Mouse (Mus musculus): ENCODE measurements around the gene Foxn3. TPM values are rescaled to one million over a fixed set of nuclear protein-coding genes. Genes with fewer than 3 reads are reported as not detected.

Gene Foxn3
- polyA plus RNA-seq, 1 experiment, result 91.0 TPM

DNA sequence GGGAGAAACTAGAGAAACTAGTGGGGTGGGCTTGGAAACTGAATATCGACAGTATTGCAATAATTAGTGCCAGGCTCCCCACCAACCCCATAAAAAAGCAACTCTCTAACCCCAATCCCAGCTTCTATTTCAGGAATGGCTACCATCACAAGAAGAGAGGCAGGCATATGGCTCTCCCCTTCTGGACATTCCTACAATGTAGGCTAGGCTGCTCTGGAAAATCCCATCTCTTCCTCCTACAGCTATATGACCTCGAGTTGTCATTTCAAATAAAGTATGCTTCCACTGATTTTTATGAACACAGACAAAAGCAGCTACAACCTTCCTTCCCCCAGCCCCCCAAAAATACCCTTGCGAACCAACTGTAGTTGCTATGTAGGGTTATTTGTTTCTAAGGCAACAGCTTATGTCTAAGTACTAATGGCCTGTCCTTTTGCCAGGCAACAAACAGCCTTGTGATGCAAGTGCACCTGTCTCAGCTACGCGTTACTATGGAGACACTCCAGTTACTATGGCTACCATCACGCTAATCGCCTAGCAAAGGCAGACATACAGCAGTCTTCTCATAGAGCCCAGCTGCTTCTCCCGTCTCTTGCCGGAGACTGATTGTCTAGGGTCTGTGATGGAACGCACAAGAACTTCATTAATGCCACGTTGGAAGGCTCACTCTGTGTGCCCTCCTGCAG, 223.6 kb downstream of the Foxn3 start:
- no peak for TF ChIP-seq CTCF (IDR thresholded peaks at IDR 0.05; ENCODE audit: insufficient read depth, low read depth, low read length)
- TF ChIP-seq POLR2A (IDR thresholded peaks at IDR 0.05; ENCODE audit: insufficient read depth, low read depth, low read length), result no peak
- H3K4me1 ChIP-seq (ENCODE audit: control insufficient read depth, insufficient read depth, low read length), result peaks cover 21% of the 10 kb centered on the region
- peak overlapping the region; percentile 63 for H3K27ac ChIP-seq (ENCODE audit: insufficient read depth, low read depth, low read length)
- no peak overlapping the region for H3K4me3 ChIP-seq (ENCODE audit: insufficient read depth, low read depth, low read length)
- WGBS, result 27% methylated on average over 11 of the region's 11 CpGs

DNA sequence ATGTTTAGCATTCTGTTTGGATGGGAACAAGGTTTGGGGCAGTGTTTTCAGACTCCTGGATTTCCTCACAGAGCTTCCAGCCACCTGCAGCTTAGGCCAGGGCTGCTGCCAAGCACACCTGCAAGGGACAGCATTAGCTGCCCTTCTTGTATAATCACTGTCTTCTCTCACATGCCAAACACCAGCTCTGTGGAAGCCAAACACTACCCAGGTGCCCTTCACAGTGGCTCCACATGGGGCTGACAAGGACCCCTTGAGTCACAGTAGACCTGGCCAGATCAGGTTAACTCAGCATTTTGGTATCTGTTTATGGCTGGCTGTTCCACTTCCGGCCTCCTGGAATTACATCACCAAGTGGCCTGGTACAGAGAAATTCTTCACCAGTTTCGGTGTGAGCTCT, 224.6 kb downstream of the Foxn3 start:
- H3K4me1 ChIP-seq (ENCODE audit: control insufficient read depth, insufficient read depth, low read length), result peaks cover 22% of the 10 kb centered on the region
- no peak overlapping the region for H3K4me3 ChIP-seq (ENCODE audit: insufficient read depth, low read depth, low read length)
- 80% methylated on average over 2 of the region's 2 CpGs for WGBS
- TF ChIP-seq CTCF (IDR thresholded peaks at IDR 0.05; ENCODE audit: insufficient read depth, low read depth, low read length) (no peak), POLR2A (IDR thresholded peaks at IDR 0.05; ENCODE audit: insufficient read depth, low read depth, low read length) (no peak)
- no peak overlapping the region for H3K27ac ChIP-seq (ENCODE audit: insufficient read depth, low read depth, low read length)

GRCm38 (mm10) chr12:99337171-99337435, 226.3 kb downstream of the Foxn3 start:
- H3K27ac ChIP-seq (ENCODE audit: insufficient read depth, low read depth, low read length), result no peak overlapping the region
- H3K4me3 ChIP-seq (ENCODE audit: insufficient read depth, low read depth, low read length), result no peak overlapping the region
- 93% methylated on average over 3 of the region's 3 CpGs for WGBS
- no peak for TF ChIP-seq POLR2A (IDR thresholded peaks at IDR 0.05; ENCODE audit: insufficient read depth, low read depth, low read length)
- no peak for TF ChIP-seq CTCF (IDR thresholded peaks at IDR 0.05; ENCODE audit: insufficient read depth, low read depth, low read length)
- peaks cover 23% of the 10 kb centered on the region for H3K4me1 ChIP-seq (ENCODE audit: control insufficient read depth, insufficient read depth, low read length)

DNA sequence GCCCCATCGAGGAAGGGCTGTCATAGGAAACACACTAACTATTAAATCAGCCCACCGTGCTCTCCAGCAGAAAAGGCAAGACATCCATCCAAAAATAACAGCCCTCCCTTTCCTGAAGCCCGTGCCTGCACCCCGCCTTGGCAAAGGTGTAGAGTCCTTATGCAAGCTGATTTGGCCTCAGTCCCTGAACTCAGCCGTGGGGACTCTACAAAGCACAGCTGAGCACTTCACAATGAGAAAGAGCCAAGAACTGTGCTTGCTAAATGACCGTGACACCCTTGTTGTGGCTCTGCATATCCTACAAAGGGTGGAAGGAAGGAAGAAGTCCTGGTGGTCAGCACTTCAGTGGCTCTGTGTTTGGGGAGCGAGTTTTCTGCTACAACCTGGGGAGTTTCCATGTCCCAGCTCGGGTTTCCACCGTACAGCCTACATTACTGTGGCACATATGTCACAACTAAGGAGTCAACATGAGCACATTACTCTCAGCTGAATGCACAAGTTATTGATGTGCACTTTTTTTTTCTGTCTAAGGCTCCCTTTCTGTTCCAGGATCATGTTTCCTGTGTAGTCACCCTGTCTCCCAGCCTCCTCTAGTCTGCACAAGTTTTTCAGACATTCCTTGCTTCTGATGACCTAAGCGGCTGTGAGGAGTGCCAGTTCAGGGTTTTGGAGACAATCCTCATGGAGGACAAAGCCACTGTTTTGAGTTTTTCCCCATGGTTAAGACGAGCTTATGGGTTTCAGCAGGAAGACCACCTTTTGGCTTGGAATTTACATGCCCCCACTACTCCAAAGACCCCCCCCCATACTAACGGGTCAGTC, 226.8 kb downstream of the Foxn3 start:
- no peak for TF ChIP-seq CTCF (IDR thresholded peaks at IDR 0.05; ENCODE audit: insufficient read depth, low read depth, low read length)
- TF ChIP-seq POLR2A (IDR thresholded peaks at IDR 0.05; ENCODE audit: insufficient read depth, low read depth, low read length), result no peak
- Histone ChIP-seq H3K4me3 (ENCODE audit: insufficient read depth, low read depth, low read length) (no peak overlapping the region), H3K4me1 (ENCODE audit: control insufficient read depth, insufficient read depth, low read length) (peaks cover 23% of the 10 kb centered on the region), H3K27ac (ENCODE audit: insufficient read depth, low read depth, low read length) (no peak overlapping the region)
- 55% methylated on average over 12 of the region's 12 CpGs for WGBS

DNA sequence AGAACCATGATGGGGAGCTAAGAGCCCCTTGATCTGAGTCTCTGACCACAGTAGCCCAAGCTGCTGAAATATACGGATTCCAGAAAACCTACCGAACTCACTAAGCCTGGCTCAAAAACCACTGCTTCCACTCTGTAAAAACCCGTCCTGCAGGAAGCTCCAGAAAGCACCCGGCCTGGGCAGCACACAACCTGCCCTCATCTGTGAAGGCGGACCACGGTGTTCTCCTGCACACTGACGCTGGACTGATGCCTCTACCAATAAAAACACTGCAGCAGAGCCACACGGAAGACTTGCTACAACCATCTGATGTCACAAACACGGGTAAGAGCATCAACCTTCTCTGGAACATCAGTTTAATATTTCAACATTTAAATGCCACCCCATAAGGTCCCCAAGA, 227.8 kb downstream of the Foxn3 start:
- WGBS, result 88% methylated on average over 9 of the region's 9 CpGs
- H3K4me1 ChIP-seq (ENCODE audit: control insufficient read depth, insufficient read depth, low read length), result peaks cover 24% of the 10 kb centered on the region
- TF ChIP-seq CTCF (IDR thresholded peaks at IDR 0.05; ENCODE audit: insufficient read depth, low read depth, low read length), result no peak
- no peak overlapping the region for H3K27ac ChIP-seq (ENCODE audit: insufficient read depth, low read depth, low read length)
- H3K4me3 ChIP-seq (ENCODE audit: insufficient read depth, low read depth, low read length), result no peak overlapping the region

DNA sequence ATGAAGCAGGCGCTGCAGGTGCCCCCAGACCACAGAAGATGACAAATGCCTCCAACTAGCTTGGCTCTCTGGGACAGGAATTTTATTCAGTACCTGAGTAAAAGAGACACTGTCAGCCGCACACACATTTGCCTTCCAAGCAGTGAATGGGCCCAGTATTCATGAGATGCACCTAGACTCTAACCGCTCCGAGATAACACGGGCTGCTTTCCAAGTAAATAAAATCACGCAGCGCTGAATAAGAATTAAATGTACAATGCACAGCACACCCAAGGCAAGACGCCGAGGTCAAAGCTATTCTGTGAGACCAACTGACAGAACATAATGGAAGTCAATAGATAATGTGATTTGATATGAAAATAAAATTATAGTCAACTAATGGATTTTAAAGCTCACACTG, 229.4 kb downstream of the Foxn3 start:
- Histone ChIP-seq H3K4me1 (ENCODE audit: control insufficient read depth, insufficient read depth, low read length) (peaks cover 32% of the 10 kb centered on the region), H3K27ac (ENCODE audit: insufficient read depth, low read depth, low read length) (no peak overlapping the region), H3K4me3 (ENCODE audit: insufficient read depth, low read depth, low read length) (no peak overlapping the region)
- TF ChIP-seq CTCF (IDR thresholded peaks at IDR 0.05; ENCODE audit: insufficient read depth, low read depth, low read length) (no peak), POLR2A (IDR thresholded peaks at IDR 0.05; ENCODE audit: insufficient read depth, low read depth, low read length) (no peak)
- 63% methylated on average over 9 of the region's 9 CpGs for WGBS

DNA sequence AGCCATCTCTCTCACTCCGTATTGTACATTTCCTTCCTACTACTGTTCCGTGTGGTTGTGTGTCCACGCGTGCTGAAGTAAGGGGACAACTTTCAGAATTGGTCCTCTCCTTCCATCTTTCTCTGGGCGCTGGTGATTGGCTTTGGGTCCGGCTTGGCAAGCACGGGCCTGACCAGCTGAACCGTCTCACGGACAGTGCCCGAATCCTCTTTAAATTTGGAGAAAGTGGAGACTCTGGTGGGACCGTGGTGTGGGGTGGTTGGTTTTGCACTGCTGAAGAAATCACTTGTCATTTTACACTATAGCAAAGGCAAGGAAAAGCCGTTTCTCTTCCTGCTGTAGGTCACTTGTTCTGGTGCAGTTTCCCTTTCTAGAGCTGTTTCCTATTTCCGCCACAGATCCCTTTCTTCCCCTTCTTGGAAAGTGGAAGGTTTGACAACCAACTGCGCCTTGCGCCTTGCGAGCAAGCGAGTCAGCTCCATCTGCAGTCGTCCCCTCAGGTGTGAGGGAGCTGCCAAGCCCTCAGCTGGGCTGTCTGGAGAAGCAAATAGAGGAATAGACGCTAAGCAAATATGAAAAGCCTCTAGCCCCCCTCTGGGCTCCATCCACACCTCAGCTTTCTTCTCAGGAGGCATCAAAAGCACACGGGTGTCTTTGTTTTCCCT, 229.9 kb downstream of the Foxn3 start:
- whole genome bisulfite sequencing, result 85% methylated on average over 20 of the region's 20 CpGs
- no peak for TF ChIP-seq CTCF (IDR thresholded peaks at IDR 0.05; ENCODE audit: insufficient read depth, low read depth, low read length)
- no peak for TF ChIP-seq POLR2A (IDR thresholded peaks at IDR 0.05; ENCODE audit: insufficient read depth, low read depth, low read length)
- H3K4me3 ChIP-seq (ENCODE audit: insufficient read depth, low read depth, low read length), result no peak overlapping the region
- peaks cover 30% of the 10 kb centered on the region for H3K4me1 ChIP-seq (ENCODE audit: control insufficient read depth, insufficient read depth, low read length)
- no peak overlapping the region for H3K27ac ChIP-seq (ENCODE audit: insufficient read depth, low read depth, low read length)

DNA sequence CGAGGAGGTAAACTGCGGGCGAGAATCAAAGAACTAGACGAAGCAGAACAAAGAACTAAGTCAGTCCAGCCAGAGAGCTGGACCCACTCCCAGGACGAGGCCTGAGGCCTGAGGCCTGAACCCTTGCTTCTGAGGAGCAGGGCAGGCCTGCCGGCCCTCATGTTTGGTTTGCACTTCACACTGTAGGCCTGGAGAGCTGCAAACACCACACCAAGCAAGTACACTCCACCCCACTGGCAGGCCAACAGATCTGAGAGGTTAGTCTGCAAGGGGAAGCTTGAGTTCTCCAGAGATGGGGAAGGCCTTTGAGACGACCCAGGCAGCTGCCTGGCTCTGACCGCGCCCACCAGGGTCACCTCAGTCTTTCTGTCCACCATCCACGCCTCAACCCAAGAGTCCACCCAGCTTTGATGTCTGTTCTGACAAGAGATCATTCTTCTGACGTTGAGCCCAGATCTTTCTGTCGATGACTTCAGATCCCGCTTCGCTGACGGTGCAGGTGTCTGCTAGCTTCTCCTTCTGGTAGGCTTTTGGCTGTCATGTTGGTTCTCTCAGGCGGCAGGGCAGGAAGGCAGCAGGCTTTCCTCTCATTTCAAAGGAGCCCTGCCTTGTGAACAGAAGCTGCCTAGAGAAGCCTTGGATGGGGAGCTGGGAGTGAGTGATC, 231.1 kb downstream of the Foxn3 start:
- Histone ChIP-seq H3K4me1 (ENCODE audit: control insufficient read depth, insufficient read depth, low read length) (peaks cover 30% of the 10 kb centered on the region), H3K27ac (ENCODE audit: insufficient read depth, low read depth, low read length) (no peak overlapping the region), H3K4me3 (ENCODE audit: insufficient read depth, low read depth, low read length) (no peak overlapping the region)
- TF ChIP-seq CTCF (IDR thresholded peaks at IDR 0.05; ENCODE audit: insufficient read depth, low read depth, low read length) (no peak), POLR2A (IDR thresholded peaks at IDR 0.05; ENCODE audit: insufficient read depth, low read depth, low read length) (no peak)
- 79% methylated on average over 16 of the region's 16 CpGs for WGBS

Data from olfactory bulb, adult 2 months (tissue).